Mouse (Mus musculus) T-cell, adult 2 months (primary cell): ENCODE data around the gene Slc6a17.

ENCODE experiments used
- DNase-seq: peaks from one replicate; pipeline ENCODE4 v3.0.0; 2022; ENCODE audit warnings: low spot score

Slc6a17 gene

DNA sequence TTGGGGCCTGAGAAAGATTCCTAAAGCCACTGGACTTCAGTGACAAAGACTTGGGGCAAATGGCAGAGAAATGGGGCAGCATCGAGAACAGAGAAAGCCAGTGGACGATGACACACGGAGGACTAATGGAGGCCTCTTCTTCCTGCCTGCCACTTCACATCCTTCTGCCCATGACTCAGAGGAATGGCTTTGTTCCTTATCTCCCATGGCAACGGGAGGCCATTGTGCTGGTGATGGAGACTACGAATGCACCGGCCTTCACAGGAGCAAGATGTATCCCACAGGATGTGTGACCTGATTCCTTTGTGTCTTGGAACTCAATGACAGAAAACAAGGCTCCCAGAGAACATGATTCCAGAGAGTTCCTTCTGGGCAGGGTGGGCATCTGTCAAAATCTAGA is 6.7 kb upstream of the Slc6a17 start:
- DNase-seq = no peak

DNA sequence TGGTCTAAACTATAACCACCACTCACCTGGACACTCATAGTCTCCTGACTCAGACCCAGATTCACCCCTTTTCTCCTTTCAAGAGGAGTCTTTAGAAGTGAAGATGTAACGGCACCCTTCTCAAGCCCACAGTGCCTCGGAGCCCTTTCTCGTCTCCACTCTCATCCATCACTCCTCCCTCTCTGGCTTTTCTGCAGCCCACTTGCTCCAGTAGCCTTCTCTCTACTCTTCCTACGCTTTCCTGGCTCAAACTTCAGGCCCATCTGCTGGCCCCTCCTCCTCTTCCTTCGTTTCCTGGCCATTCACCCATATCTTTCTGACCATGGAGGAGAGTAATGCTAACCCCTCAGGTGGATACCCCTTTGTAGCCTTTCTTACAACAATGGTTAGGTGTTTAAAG is 3.1 kb upstream of the Slc6a17 start:
- no peak for DNase-seq

DNA sequence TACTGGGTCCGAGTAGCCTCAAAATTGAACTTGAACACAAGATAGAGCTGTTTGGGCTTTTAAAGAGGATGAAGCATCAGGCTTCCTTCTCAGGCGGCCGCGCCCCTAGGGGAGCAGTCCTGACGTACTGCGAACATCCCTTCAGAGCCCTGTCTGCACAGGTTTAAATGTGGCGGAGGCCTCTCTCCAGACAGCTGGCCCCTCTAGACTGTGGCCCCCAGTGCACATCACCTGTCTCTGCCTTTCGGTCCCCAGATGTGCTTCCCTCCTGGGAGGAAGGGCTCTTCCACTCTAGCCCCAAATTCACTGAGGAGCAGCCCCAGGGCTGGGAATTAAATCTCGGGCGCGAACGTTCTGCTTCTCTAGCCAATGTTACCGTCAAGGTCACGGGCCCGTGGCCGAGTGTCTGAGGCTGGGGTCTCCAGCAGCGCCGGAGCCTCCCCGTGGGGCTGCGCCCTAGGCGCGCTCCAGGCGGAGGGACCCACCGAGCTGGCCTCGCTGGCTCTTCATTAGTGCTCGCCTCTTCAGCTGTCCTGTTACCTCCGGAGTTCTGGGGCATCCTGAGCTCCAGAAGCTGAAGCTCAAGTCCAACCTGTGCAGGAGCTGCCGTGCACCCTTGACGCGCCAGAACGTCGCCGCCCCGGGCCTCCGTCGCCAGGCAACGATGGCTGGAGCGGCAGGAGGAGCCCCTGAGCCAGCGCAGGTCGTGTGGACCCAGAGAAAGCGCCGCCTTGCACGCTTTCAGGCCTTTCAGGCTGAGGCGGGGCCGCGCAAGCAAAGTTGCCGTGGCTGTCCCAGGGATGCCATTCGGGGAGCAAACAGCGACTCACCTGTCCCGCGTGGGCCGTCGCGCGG is 815 bp downstream of the Slc6a17 start:
- no peak for DNase-seq

DNA sequence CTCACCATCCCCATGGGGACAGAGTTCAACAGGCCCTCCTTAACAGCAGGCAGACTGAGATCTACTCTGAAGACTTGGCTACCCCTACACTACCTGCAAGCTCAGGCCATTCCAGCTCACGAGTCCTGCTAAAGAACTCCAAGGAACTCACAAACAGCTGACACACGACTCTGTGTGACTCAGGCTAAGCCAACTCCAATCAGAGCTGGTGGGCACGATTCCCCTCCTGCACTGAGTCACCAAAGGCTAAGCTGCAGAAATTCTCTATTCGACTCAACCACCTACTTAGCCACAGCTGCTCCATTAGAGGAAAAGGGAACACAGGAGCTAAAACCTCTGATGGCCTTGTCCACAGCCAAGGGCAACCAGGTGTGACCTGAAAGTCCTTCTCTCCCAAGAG is 1.8 kb downstream of the Slc6a17 start:
- DNase-seq = no peak

DNA sequence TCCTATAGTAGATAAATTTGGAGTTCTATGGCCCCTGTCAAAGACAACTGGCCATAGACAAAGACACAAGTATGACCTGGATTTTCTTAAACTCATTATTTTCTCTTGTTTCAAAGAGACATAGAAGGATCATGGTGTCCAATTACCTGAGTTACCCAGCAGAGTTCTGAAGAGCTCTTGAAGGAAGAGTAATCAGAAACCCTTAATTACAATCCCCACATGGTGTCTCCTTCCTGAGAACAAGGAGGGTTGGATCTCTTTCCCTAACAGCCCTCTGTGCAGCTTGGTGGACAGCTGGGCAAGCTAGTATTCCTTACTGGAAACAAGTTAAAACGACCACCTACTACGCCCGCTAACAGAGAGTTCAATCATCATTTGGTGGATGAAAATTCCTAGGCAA is 6.4 kb downstream of the Slc6a17 start:
- DNase-seq = no peak

DNA sequence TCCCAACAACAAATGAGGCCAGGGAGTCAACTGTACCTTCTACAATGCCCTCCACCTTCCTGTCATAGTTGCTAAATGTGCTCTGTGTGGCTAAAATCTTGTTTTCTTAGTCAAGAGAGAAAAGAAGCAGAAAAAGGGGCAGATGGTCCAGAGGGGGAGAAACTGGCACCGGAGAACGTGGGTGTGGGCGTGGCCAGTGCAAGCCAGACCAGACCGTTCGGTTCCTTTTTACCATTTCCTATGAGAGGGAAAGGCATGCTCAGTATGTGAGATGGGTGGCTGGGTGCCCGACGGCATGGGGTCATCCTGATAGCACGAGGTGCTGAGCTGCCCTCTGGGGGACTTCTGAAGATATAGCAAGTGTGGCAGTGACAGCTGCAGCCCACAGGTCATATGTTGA is 9.1 kb downstream of the Slc6a17 start:
- DNase-seq = no peak

DNA sequence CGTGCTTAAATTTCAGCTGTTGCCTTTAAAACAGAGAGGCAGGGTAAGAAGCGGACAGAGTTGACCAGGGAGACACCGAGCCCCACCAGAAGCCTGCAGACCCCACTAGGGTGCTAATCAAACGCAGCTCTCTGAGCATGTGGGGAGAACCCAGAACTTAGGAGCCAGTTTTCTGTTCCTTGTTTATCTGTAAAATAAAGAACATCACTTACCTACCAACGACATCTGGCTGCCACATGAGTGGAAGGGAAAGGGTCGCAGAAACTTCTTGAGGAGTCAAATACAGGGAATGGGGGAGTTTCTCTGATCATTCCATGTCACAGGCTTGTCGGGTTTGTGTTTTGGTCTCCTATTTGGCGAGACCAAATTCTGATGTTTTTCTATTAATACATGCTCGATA is 9.9 kb downstream of the Slc6a17 start:
- no peak for DNase-seq

DNA sequence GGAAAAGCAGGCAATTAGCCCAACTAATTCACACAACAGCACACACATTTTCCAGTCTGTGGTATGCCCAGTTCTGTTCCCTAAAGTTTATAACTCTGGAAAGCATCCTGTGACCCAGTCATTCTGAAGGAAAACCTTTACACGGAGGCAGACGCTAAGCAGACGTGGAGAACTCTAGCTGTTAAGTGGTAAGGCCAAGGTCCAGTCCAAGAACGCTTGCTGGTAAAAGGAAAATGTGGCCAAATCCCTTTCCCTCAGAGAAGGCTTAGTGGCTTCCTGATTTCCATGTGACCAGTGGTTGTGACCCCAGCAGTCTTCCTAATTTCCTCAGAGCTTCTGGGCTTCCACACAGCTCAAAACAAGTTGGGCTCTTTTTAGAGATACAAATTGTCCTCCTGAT is 11.3 kb downstream of the Slc6a17 start:
- no peak for DNase-seq

DNA sequence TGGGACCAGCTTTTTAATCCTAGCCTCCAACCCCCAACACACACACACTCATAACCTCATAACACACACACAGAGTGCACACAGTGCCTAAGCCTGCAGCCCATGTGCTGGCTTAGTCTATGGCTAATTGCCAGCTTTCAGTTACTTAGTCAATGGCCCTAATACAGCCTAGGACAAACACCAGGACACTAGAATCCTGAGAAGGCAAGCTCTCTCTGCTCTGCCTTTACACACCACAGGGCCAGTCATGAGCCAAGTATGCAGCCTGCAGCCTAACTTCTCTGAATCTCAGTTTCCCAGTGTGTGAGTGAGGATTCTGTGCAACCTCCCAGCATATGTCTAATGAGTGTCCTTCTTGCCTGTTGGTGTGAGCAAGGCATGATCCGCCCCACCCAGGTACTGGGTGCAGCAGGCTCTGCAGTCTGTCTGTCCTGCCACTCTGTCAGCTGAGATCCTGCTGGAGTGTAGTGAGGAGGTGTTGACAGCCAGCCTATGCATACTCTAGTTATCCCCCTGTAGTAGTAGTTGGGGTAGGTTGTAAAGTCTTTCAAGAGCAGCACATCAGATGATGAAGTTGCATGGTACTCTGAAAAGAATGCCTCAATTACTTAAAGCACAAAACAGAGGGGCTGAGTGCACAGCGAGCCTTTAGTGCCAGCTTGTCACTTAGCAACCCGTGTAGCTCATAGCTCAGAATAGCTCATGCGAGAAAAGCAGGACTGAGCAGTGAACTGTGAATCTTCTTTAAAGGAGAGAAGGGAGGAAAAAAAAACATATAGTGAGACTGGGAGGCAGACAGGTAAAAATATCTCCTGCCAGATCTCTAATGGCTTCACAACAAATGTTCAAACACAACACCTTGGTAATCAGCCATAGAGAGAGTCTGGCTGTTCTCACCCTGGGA is 12.1 kb downstream of the Slc6a17 start:
- no peak for DNase-seq

DNA sequence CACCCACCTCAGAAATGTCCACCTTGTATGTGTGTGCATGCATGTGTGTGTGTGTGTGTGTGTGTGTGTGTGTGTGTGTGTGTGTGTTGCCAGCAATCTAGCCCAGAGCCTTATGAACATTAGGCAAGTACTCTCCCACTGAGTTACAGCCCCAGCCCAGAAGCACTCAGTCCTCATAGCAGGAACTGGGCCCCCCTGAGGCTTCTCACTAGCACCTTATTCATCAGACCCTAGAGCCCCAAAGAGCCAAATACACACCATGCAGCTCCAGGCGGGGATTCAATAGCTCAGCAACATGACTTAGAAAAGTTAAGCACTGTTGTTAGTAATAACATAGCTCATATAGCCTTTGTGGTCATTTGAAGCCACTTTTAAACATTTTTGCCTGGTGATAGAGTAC is 13.3 kb downstream of the Slc6a17 start:
- no peak for DNase-seq

DNA sequence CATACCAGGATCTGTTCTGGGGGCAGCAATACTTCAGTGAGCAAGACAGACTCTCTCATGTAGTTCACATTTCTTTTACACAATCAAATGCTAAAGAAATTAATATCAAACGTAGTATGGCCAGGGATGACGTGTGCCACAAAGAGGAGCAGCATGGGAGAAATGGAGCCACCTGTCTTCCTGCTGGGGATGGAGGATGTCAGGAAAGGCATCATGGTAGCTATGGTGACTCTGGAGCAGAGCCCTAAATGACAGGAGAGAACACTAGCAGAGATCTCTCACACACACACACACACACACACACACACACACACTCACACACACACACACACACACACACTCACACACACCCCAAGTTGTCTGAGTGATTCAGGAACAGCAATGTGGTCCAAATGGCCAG is 14.1 kb downstream of the Slc6a17 start:
- no peak for DNase-seq

DNA sequence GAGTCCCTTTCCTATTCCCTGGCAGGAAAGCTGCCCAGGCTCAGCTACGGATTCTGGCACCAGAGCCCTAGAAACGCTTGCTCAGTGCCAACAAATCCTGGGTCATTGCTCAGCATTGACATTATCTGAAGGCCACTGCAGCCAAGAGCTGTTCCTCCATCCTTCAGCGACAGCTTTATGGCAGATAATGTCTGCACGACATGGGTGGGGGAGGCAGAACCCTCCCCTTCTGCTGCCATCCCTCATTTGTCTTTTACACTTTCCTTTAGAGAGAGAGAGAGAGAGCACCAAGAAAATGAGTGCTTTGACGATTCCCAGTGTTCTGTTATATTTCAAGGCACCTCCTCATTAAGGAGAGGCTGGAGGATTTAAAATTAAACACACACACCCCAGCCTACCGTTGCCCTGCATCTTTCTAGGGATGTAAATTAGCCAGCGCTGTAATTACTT is 16.1 kb downstream of the Slc6a17 start:
- DNase-seq = no peak

DNA sequence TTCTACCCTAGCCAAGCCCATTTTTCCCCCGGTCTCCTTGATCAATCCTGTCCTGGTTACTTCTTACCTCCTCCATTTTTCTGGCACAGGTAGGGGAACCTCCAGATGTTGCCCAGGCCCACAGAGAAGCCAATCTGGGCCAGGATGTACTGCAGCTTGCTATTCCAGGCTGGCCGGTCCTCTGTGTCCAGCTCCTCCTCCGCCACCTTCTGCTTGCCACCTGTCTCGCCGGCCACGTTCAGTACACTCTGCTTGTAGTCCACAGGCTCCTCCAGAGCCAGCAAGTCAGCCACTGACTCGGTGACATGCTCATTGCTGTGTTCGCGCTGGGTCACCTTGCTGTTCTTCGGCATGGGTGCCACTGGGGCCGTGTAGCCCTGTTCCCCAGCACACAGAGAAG is 17.5 kb downstream of the Slc6a17 start:
- DNase-seq = no peak

DNA sequence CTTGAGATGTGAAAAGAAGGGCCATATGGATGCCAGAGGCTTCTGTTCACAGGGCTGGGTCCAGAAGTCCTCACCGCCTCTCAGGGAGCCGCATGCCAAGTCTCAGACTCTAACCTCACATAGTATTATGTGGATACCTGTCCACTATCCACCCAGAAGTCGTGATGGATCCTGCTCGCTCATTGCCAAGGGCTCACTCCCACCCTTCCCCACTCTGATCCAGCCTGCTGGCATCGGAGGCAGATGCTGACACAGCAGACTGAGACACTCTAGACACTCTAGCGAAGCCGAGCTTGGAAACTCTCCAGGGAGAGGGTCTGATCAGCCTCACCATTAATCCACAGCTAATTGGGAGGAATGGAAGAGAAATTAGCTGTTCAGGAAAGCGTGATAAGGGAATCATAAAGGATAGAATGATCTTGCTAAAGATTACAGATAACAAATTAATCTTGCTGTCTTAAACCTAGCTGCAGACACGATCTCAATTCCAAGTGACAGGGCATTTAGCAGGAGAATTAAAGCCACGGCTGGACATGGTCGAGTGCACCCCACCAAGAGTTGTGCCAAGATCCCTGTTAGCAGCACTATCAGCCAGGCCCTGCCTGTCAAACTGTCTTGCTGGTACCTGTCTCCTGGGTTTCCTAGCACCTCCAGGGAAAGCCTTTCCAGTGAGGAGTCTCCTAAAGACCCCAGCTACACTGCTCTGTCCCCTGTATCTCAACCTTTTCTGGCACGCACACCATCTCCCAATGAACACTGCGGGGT is 21.6 kb downstream of the Slc6a17 start:
- DNase-seq = no peak

DNA sequence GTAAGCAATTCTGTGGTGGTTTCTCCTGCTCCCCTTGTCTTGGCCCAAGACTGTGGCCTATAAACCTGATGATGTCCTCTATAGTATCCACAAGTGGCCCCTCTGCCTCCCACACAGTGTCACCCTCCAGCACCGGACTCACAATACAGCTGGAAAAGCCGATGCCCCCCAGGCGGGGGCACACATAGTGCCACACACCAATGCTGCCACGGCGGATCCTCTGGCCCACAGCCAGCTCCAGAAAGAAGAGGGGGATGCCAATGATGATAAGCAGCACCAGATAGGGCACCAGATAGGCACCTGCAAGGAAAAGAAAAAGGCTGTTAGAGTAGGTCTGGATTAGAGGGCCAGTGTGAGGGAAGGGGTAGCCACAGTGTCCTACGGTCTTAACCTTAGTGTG is 22.3 kb downstream of the Slc6a17 start:
- DNase-seq = no peak

DNA sequence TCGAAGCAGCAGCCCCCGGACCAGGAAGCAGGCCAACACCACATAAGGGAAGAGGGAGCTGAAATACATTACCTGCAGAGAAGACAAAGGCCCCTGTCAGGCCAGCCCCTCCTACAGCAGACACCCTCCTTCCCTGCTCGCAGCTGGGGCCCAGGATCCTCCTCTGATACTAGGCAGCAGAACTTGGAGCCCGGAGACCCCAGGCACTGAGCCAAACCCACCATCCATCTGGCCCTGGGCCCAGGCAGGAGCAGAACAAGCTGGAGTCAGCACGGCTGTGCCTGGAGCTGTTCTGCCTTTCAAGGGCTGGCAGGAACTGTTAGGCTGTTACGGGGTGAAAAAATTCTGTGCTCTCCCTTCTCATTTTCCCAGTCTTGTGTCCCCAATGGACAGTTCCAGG is 26.4 kb downstream of the Slc6a17 start:
- DNase-seq = no peak

DNA sequence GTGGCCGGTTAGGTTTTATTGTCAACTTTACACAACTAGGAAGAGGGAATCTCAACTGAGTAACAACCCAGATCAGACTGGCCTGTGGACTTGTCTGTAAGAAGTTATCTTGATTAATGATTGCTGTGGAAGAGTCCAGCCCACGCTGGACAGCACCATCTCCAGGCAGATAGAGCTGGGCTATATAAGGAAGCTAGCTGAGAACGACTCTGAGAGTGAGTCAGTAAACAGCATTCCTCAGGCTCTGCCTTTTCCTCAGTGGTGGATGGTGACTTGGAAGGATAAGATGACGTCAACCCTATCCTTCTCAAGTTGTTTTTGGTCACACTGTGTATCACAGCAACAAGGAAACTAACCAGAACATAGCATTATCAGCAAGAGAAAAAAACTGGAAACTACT is 29.2 kb downstream of the Slc6a17 start:
- DNase-seq = no peak

DNA sequence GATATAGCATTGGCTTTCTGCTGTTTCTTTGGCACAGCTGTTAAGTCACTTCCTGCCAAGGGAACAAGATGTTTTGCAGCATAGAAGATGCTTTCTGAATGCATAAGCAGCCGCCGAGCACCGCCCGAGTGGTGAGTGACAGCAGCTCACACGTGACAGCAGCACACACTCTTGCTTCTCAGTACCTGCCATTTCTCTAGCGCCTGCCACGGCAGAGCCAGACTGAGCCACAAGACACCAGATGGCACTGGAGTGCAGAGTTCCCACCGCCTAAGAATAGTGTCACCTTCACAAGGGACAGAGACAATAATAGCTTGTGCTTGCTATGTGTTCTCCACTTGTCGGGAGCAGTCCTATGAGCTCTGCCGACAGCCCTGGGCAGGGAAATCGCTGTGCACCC is 34.5 kb downstream of the Slc6a17 start:
- DNase-seq = no peak

DNA sequence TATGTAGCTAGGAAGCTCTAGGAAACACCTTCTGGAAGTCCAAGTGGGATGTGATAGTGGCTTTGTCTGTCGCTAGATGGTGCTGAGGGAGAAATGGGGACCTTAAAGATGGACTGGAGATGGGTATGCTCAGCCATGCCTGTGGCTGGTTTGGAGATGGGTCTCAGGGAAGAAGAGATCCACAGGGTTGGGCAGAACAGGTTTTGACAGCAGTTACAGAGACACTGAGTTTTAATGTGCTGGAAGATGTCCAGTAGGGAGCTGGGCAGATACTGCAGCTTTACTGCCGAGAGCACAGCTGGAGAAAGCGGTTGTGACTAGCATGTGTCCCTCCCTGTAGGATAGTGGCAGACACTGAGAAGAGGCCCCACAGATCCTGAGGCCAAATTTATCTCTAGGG is 37.2 kb downstream of the Slc6a17 start:
- DNase-seq = no peak

DNA sequence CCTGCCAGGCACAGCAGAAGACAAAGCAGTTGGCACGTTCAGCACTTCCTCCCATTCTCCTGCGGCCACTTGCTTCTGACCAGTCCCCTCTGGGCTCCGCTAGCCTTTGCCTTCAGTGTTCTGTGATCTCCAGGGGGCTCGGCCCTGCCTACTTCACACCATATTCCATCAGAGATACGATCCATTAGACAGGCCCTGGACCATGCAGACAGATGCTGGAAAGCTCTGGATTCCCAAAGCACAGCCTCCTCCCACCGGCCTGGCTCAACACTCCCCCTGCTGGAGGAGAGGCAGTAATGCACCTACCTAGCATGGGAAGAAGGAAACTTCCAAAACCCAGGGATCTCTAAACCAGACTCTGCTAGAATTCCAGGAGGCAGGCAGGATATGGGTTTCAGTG is 45.6 kb downstream of the Slc6a17 start:
- DNase-seq = peak; percentile 12

DNA sequence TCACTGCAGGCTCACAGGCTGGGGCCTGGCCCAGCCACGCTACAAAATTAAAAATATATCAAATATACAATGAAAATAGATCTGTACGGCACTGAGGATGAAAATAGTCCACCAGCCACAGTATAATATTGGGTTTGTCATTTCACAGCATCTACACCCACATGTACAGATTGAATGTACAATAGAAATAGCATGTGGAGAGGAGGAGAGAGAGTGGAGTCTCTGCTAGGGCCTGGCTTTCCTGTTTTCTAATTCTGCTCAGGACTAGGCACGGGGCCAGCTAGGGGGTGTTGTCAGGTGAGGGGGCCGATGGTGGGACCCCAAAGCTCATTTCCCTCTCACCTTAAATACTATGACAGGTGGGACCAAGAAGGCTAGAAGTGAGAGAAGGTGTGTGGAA is 48.8 kb downstream of the Slc6a17 start:
- no peak for DNase-seq

DNA sequence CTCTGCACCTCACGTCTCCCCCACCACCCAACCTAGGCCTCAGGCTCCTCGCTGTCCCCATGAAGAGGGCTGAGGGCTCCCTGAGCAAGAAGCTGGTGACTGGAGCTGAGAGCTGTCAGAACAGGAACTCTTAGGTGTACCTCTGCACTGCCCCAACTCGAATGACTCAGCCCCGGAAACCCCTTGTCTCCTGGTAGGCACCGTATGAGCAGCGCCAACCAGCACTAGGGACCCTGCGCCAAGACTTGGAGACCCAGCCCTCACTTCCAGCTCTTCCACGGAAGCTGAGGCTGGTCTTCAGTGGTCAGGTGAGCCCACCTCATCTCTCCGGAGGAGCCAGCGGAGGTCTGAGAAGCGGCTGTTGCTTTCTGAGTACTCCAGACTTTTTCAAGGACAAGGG is 49.7 kb downstream of the Slc6a17 start:
- no peak for DNase-seq

DNA sequence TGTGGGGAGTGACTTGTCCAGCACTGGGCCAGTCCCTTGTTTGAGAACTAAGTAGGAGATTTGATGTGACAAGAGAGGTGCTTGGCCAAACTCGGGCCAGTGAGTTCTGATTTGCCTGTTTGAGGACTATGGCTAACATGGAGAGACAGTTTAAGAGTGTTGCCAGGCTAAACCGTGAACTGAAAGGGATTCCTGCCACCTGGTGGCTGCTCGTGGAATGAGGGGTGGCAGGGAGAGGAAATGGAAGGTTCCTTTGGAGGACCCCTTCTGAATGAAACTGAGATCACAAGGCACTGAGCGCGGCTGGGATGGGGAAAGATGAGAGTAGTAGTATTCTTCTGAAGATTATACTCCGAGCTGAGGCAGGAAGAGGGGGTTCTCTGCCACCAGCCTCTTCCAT is 51.2 kb downstream of the Slc6a17 start:
- DNase-seq = peak; percentile 46
